Mouse (Mus musculus) embryonic facial prominence, embryonic 14.5 days (tissue): Measurements from ENCODE around the gene Pcbp2. TPM values are rescaled to one million over a fixed set of nuclear protein-coding genes. Genes with fewer than 3 reads are reported as not detected.

Experiments used
- ATAC-seq: fragments of 200-750 bp; cut with Nextera tagmentation; 2 replicates; pipeline ENCODE4 v1.8.0; 2017; ENCODE audit warnings: low read depth, moderate number of reproducible peaks, moderate TSS enrichment
- DNase-seq: peaks from one replicate; pipeline ENCODE4 v3.0.0-alpha.2; 2015; ENCODE audit warnings: low spot score
- H3K27ac ChIP-seq: fragments of 300-500 bp; sonication (generic); replicated peaks from 2 replicates; pipeline ENCODE4 v1.5.1; 2014; ENCODE audit warnings: low read depth, mild to moderate bottlenecking, low read length, moderate library complexity
- H3K27me3 ChIP-seq: fragments of 300-500 bp; sonication (generic); replicated peaks from 2 replicates; pipeline ENCODE4 v1.6.1; 2014; ENCODE audit warnings: low read length; ENCODE audit not compliant: control insufficient read depth, insufficient read depth
- H3K36me3 ChIP-seq: fragments of 300-500 bp; sonication (generic); 2 replicates; pipeline ENCODE4 v1.6.1; 2014; ENCODE audit warnings: low read length, mixed read lengths; ENCODE audit not compliant: control insufficient read depth, insufficient read depth
- H3K4me1 ChIP-seq: fragments of 300-500 bp; sonication (generic); 2 replicates; pipeline ENCODE4 v1.6.1; 2014; ENCODE audit warnings: antibody characterized with exemption, low read length; ENCODE audit not compliant: control insufficient read depth, insufficient read depth
- H3K4me2 ChIP-seq: fragments of 300-500 bp; sonication (generic); 2 replicates; pipeline ENCODE4 v1.6.1; 2014; ENCODE audit warnings: low read depth, mild to moderate bottlenecking, low read length, moderate library complexity, mixed read lengths
- H3K4me3 ChIP-seq: fragments of 300-500 bp; sonication (generic); 2 replicates; pipeline ENCODE4 v1.5.1; 2014; ENCODE audit warnings: low read depth, mild to moderate bottlenecking, low read length
- H3K9ac ChIP-seq: fragments of 300-500 bp; sonication (generic); 2 replicates; pipeline ENCODE4 v1.6.1; 2014; ENCODE audit warnings: low read depth, mild to moderate bottlenecking, low read length, moderate library complexity, mixed read lengths
- H3K9me3 ChIP-seq: fragments of 300-500 bp; sonication (generic); 2 replicates; pipeline ENCODE4 v1.6.1; 2016; ENCODE audit warnings: low read length; ENCODE audit not compliant: control insufficient read depth
- WGBS: fragments of 180-500 bp; shearing (Covaris S2); extraction: QIAGEN DNeasy Blood & Tissue Kit; methylation state at CpG from one replicate; pipeline ENCODE4 v1.1.7; 2014; 5-methylcytosine and 5-hydroxymethylcytosine counted together
- polyA plus RNA-seq: library from polyadenylated mRNA; unstranded; fragments of >200 nt; fragmentation: Nextera tagmentation; extraction: Ambion mirVana; gene quantifications from 2 replicates; pipeline ENCODE4 v1.2.1, GENCODE M21; 2014

Pcbp2 gene
- polyA plus RNA-seq, 1 experiment from 2014 or later: 276 TPM

GRCm38 (mm10) chr15:102519211-102520141 lies 49.1 kb downstream of the Pcbp2 start:
- Histone ChIP-seq H3K4me1 (peaks cover 18% of the 10 kb centered on the region), H3K27me3 (no peaks in the 10 kb centered on the region), H3K27ac (peak overlapping the region; percentile 98), H3K9ac (peak overlapping the region; percentile 81), H3K9me3 (no peaks in the 10 kb centered on the region), H3K36me3 (peaks cover 35% of the 10 kb centered on the region), H3K4me3 (peak overlapping the region; percentile 68), H3K4me2 (peak overlapping the region; percentile 67)
- WGBS: 65% methylated on average over 15 of the region's 17 CpGs
- DNase-seq: no peak
- ATAC-seq: no peak

- Histone ChIP-seq H3K4me1 (peaks cover 16% of the 10 kb centered on the region), H3K27me3 (no peaks in the 10 kb centered on the region), H3K9me3 (no peaks in the 10 kb centered on the region), H3K4me2 (no peak overlapping the region), H3K4me3 (no peak overlapping the region), H3K9ac (0 out of 2 replicates have a peak overlapping the region, but pooled peaks have one; percentile 81), H3K36me3 (peaks cover 41% of the 10 kb centered on the region), H3K27ac (no peak overlapping the region)
- 78% methylated on average over 4 of the region's 4 CpGs for WGBS
- DNase-seq (no peak), ATAC-seq (no peak)
Observed at GRCm38 (mm10) chr15:102520416-102520815, 50.1 kb downstream of the Pcbp2 start.

GRCm38 (mm10) chr15:102521480-102521879 lies 51.1 kb downstream of the Pcbp2 start:
- Histone ChIP-seq H3K4me3 (no peak overlapping the region), H3K27ac (no peak overlapping the region), H3K4me1 (peaks cover 7% of the 10 kb centered on the region; the same call in 1 of the 2 replicates), H3K9me3 (no peaks in the 10 kb centered on the region), H3K36me3 (peaks cover 48% of the 10 kb centered on the region), H3K4me2 (no peak overlapping the region), H3K9ac (no peak overlapping the region), H3K27me3 (no peaks in the 10 kb centered on the region)
- DNase-seq: no peak
- WGBS: 88% methylated on average over 4 of the region's 4 CpGs
- no peak for ATAC-seq

GRCm38 (mm10) chr15:102524892-102525485 lies 54.6 kb downstream of the Pcbp2 start, which contains the start of gene Npff:
TSS of gene Npff (minus strand) at chr15:102524942.
- 10% methylated on average over 3 of the region's 3 CpGs for WGBS
- Histone ChIP-seq H3K4me2 (no peak within 1 kb of the TSS), H3K27ac (0 out of 2 replicates have a peak within 1 kb of the TSS, but pooled peaks have one; percentile 10)

GRCm38 (mm10) chr15:102526111-102527002 lies 56.0 kb downstream of the Pcbp2 start:
- Histone ChIP-seq H3K27me3 (no peaks in the 10 kb centered on the region), H3K9ac (no peak overlapping the region), H3K4me2 (no peak overlapping the region), H3K9me3 (no peaks in the 10 kb centered on the region), H3K27ac (no peak overlapping the region; the same call in 1 of the 2 replicates), H3K36me3 (peaks cover 80% of the 10 kb centered on the region), H3K4me3 (no peak overlapping the region), H3K4me1 (no peaks in the 10 kb centered on the region)
- WGBS: 80% methylated on average over 6 of the region's 6 CpGs
- ATAC-seq (no peak), DNase-seq (no peak)

More at GRCm38 (mm10) chr15:102524892-102525485, 54.6 kb downstream of the Pcbp2 start, which contains the start of gene Npff:
- H3K4me3 ChIP-seq: no peak within 1 kb of the TSS
- no peak within 1 kb of the TSS for H3K9ac ChIP-seq
- no peaks in the 10 kb centered on the region for H3K27me3 ChIP-seq
- ATAC-seq: 0 out of 2 replicates have a peak, but pooled peaks have one; percentile 14
- H3K4me1 ChIP-seq: peaks cover under 1% of the 10 kb centered on the region; the same call in 1 of the 2 replicates
- DNase-seq: peak; percentile 75
- peaks cover 75% of the 10 kb centered on the region for H3K36me3 ChIP-seq
- H3K9me3 ChIP-seq: no peaks in the 10 kb centered on the region

- Histone ChIP-seq H3K4me3 (no peak overlapping the region), H3K27ac (no peak overlapping the region), H3K9ac (no peak overlapping the region), H3K27me3 (no peaks in the 10 kb centered on the region), H3K36me3 (peaks cover 80% of the 10 kb centered on the region), H3K4me1 (no peaks in the 10 kb centered on the region), H3K9me3 (no peaks in the 10 kb centered on the region), H3K4me2 (no peak overlapping the region)
- WGBS: 79% methylated on average over 3 of the region's 3 CpGs
- ATAC-seq (no peak), DNase-seq (no peak)
Observed at GRCm38 (mm10) chr15:102527936-102528335, 57.6 kb downstream of the Pcbp2 start.

GRCm38 (mm10) chr15:102528396-102528795 lies 58.1 kb downstream of the Pcbp2 start:
- ATAC-seq (no peak), DNase-seq (no peak)
- Histone ChIP-seq H3K9ac (no peak overlapping the region), H3K9me3 (no peaks in the 10 kb centered on the region), H3K27ac (no peak overlapping the region), H3K4me1 (no peaks in the 10 kb centered on the region), H3K4me3 (no peak overlapping the region), H3K36me3 (peaks cover 84% of the 10 kb centered on the region), H3K4me2 (no peak overlapping the region), H3K27me3 (no peaks in the 10 kb centered on the region)
- WGBS: 93% methylated on average over 1 of the region's 1 CpGs

GRCm38 (mm10) chr15:102530566-102530965 lies 60.2 kb downstream of the Pcbp2 start:
- no peak overlapping the region for H3K9ac ChIP-seq
- peaks cover 81% of the 10 kb centered on the region for H3K36me3 ChIP-seq
- DNase-seq: no peak
- H3K4me2 ChIP-seq: no peak overlapping the region
- no peaks in the 10 kb centered on the region for H3K4me1 ChIP-seq
- ATAC-seq: no peak
- H3K27me3 ChIP-seq: no peaks in the 10 kb centered on the region
- H3K27ac ChIP-seq: no peak overlapping the region
- no peaks in the 10 kb centered on the region for H3K9me3 ChIP-seq
- H3K4me3 ChIP-seq: no peak overlapping the region
- WGBS: 86% methylated on average over 4 of the region's 4 CpGs
